Mouse (Mus musculus): ENCODE data around the gene Fam110a.

The Fam110a gene

DNA sequence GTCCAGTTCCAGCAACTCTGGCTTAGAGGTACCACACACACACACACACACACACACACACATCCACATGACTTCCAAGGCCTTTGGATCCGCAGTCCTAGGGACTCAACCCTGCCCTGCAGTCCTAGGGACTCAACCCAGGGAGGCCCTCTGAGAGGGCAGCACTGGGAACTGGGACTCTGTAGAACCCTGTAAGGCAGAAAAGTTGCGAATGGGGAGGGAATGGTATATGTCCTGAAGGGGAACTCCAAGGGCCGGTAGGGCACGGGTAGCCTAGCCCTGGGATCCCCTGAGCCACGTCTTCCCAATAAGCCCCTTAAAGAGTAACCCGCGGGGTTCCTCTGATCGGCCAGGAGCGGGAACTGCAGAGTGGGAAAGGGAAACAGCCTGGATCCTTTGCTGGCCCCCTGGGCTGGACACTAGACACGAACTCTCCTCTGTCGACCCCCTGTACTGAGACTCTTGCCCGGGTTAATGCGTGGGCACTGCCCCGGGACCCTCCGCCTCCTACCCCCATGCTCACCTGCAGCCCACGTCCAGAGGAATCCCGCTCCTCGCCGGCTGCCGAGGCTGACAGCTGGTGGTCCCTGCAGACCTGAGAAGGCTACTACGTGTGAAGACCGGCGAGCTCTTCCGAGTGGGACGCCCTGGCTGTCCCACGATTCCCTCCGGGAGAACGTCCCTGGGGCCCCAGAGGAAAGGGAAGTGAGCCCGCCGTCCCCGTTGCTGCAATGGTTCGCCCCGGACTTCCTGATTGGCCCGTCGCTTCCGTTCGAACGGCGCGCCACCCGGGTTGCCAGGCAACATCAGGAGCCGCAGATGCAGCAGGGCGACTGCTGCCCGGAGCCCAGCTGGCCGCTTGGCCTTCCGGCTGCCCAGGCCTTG is at the start of gene Fam110a:
Gene Fam110a, minus strand, starts transcription at position 750 of the 885 bp plus-strand sequence.
- peak; percentile 70 for DNase-seq (ENCODE audit: low read depth)

GRCm38 (mm10) chr2:152029252-152030082 is 49.4 kb upstream of the Fam110a start:
- DNase-seq (ENCODE audit: low read depth), result peak; percentile 86

DNA sequence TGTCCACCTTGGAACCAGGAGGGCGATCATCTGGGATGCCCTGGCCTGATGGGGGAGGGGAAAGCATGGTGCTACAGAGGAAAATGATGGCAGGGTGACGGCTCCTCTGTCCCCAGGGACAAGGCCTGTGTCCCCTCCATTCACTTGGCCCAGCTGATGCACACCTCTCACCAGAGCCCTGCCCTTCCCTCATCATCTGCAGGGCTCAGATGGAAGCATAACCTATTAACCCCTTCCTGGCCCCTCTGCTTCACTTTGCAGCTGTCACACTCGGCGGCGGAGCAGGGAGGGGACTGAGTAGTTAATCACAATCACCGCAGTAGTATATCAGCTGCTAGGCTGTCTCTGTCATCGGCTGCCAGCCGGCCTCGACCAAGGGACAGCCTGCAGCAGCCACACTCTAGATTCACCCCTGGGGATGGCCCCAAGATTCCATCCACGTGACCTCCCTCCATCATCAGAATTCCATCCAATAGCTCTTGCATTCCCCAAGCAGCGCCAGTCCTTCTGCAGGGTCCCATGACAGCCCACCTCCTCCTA is 44.9 kb upstream of the Fam110a start:
- no peak for DNase-seq (ENCODE audit: low read depth)

DNA sequence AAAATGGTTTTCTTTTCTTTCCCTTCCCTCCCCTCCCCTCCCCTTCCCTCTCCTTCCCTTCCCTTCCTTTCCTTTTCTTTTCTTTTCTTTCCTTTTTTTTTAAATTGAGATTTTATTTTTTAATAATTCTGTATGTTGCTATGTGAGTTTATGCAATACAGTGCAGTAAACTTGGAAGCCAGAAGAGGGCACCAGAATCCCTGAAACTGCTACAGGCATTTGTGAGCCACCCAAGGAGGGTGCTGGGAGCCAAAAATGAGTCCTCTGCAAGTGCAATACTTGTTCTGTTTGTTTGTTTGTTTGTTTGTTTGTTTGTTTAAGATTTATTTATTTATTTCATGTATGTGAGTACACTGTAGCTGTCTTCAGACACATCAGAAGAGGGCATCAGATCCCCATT is 42.0 kb upstream of the Fam110a start:
- no peak for DNase-seq (ENCODE audit: low read depth)

GRCm38 (mm10) chr2:152020255-152020654 is 40.2 kb upstream of the Fam110a start:
- DNase-seq (ENCODE audit: low read depth), result peak; percentile 59

- DNase-seq (ENCODE audit: low read depth), result no peak
Observed at GRCm38 (mm10) chr2:152016666-152017065, 36.6 kb upstream of the Fam110a start.

DNA sequence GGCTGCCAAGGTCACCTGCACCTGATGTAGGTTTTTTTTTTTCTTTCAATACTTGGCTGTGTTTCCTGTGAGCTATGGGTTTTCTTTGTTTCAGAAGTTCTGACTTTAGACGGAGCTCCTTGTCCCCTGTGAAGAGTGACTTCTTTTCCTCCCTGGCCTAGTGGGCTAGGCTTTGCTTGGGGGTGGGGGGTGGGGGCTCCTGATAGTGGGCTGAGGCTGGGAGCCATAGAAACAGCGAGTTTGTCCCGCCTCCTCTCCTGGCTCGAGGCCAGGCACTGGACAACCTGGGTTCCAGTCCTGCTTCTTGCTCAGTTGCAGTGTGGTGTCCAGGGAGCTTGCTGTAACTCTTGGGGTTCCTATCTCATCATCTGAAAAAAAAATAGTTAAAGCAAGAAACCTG is 36.0 kb upstream of the Fam110a start:
- DNase-seq (ENCODE audit: low read depth), result no peak

- DNase-seq (ENCODE audit: low read depth), result no peak
Observed at GRCm38 (mm10) chr2:152012701-152013100, 32.7 kb upstream of the Fam110a start.

DNA sequence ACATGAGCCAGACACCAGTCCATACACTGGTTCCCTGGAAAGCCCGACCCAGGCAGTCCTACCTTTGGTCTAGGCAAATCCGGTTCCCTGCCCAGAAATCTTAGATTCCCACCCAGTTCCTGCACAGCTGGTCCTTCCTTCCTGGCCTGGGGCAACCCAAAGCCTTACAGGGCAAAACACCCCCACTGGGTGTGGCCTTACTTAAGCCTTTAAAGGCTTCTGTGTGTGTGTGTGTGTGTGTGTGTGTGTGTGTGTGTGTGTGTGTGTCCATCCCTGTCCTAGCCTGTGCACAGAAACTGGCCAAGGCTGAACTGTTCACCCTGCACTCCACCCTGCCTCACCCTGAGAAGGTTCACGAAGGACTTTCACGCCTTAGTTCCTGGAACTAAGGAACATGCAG is 32.2 kb upstream of the Fam110a start:
- no peak for DNase-seq (ENCODE audit: low read depth)

- DNase-seq (ENCODE audit: low read depth), result no peak
Observed at GRCm38 (mm10) chr2:152011724-152012123, 31.7 kb upstream of the Fam110a start.

GRCm38 (mm10) chr2:152010661-152011060 is 30.6 kb upstream of the Fam110a start:
- DNase-seq (ENCODE audit: low read depth), result no peak

GRCm38 (mm10) chr2:152010251-152010650 is 30.2 kb upstream of the Fam110a start:
- DNase-seq (ENCODE audit: low read depth), result no peak

GRCm38 (mm10) chr2:152009061-152009779 is 29.2 kb upstream of the Fam110a start:
- no peak for DNase-seq (ENCODE audit: low read depth)

- DNase-seq (ENCODE audit: low read depth), result no peak
Observed at GRCm38 (mm10) chr2:152007783-152008182, 27.8 kb upstream of the Fam110a start.

DNA sequence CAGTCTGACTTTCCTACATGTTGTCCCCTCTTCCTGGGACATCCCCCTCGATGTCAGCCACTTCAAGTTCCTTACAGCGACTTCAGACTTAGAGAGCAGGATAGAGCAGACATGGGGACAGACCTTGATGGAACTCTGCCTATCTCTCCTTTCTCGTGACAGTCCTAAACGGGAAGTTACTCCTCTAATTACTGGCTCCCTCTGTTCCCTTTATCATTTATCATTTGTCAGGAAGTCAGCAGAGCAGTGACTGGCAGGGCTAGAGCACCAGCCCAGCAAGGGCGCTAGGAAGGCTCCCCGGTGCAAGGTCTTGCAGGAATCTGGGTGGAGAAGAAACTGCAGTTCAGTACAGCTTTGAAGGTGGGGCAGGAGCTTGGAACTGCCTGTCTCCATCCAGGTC is 22.5 kb upstream of the Fam110a start:
- no peak for DNase-seq (ENCODE audit: low read depth)

GRCm38 (mm10) chr2:152000735-152001134 is 20.7 kb upstream of the Fam110a start:
- DNase-seq (ENCODE audit: low read depth), result no peak

- no peak for DNase-seq (ENCODE audit: low read depth)
Observed at GRCm38 (mm10) chr2:152000291-152000679, 20.3 kb upstream of the Fam110a start.

GRCm38 (mm10) chr2:151999669-152000290 is 19.8 kb upstream of the Fam110a start:
- no peak for DNase-seq (ENCODE audit: low read depth)

- DNase-seq (ENCODE audit: low read depth), result no peak
Observed at GRCm38 (mm10) chr2:151998932-151999331, 18.9 kb upstream of the Fam110a start.

DNA sequence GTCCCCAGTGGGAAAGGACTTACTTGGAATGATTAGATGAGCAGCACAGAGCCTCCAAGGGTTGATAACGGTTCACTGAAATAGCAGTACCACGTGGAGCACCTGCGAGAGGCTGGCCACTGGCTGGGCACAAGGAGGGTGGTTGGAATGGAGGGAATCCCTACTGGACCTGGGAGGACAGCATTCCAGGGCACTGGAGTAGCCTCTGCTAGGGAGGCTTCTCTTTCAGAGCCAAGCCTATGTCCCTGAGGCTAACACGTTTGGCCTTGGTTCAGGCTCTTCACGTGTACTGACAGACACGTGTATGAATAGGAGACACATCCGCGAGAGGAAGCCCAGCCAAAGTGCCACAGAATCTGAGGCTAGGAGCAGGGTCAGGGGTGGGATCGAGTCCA is 18.5 kb upstream of the Fam110a start:
- DNase-seq (ENCODE audit: low read depth), result no peak

DNA sequence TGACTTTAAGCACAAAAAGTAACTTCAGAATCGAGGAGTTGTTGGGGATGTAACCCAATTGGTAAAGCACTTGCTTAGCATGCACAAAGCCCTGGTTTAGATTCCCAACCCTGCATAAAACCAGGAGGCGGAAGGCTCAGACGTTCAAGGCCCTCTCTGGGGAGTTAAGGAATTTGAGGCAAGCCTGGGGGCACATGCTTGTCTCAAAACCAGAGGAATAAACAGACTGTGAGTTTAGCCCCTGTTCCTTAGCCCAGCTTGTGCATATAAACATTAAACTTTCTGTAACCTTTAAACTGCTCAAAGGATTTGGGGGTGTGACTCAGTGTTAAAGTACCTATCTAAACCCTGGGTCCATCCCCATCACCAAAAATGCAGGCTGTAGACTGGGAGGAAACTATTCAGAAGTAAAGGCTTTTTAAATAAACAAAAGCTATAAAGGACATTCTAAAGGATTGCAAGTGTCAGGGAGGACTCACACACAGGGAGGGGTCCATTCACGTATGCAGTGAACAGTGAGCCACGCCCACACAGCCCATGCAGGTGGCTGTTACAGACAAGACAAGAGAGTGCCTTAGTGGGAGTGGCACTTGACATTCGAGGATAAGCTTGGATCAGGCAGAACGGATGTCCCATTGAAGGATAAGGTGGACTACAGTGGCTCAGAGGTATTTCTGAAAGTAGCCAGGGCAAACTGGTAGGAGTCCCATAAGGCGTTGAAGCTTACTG is 17.9 kb upstream of the Fam110a start:
- DNase-seq (ENCODE audit: low read depth), result no peak

Measured in c-Kit-positive CD71-negative TER-119-negative erythroid progenitor cells, embryonic 14.5 days (primary cell).